Mouse (Mus musculus) MEL (cell line): ENCODE measurements around the gene Lamb1.

Experiments
- GATA1 ChIP-seq: IDR thresholded peaks from 2 replicates; pipeline ENCODE4 v1.6.1; 2011; ENCODE audit warnings: low read depth, low read length, improper control_type of control experiment
- MAZ ChIP-seq: IDR thresholded peaks from 2 replicates; pipeline ENCODE4 v1.6.1; 2012; ENCODE audit warnings: low read depth, mild to moderate bottlenecking, inconsistent platforms, low read length, improper control_type of control experiment
- TBP ChIP-seq: IDR thresholded peaks from 2 replicates; pipeline ENCODE4 v1.8.0; 2011; ENCODE audit warnings: low read depth, low read length, improper control_type of control experiment
- ZKSCAN1 ChIP-seq: IDR thresholded peaks from 2 replicates; pipeline ENCODE4 v1.6.1; 2012; ENCODE audit warnings: low read depth, mild to moderate bottlenecking, inconsistent platforms, low read length, improper control_type of control experiment, moderate library complexity

DNA sequence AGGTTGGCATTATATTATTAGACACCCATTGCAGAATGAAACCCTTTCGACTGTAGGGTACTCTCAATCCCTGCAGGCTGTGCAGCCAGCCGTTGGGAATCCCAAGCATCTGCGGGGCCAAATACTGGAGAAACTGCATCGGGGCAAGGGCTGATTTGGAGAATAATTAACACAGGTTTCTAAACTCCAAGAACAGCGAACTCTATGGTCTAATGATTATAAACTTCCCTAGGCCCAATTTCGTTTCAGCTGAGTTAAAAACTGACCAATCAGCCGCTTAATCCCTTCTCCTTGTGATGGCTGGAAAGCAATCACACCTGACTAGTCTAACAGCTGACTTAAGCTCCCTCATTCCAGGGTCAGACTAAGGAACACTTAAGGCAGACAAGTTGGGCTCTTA is 1.1 kb upstream of the Lamb1 start:
- TF ChIP-seq GATA1 (no peak), TBP (no peak), MAZ (no peak), ZKSCAN1 (no peak)
